Mouse (Mus musculus) heart, adult 2 months (tissue): ENCODE results near the gene Tesmin. TPM values are rescaled to one million over a fixed set of nuclear protein-coding genes. Genes with fewer than 3 reads are reported as not detected.

Source experiments
- DNase-seq, 2 experiments: peaks; one replicate each; pipeline ENCODE4 v3.0.0; 2021
- H3K27ac ChIP-seq: fragments of 200-600 bp; 2 replicates; pipeline ENCODE4 v1.8.1; 2022
- H3K27me3 ChIP-seq: fragments of 200-500 bp; 2 replicates; pipeline ENCODE4 v1.6.1; 2012; ENCODE audit warnings: mild to moderate bottlenecking, low read length, inconsistent platforms, mixed read lengths; ENCODE audit not compliant: control insufficient read depth, insufficient read depth
- H3K36me3 ChIP-seq: fragments of 200-500 bp; 2 replicates; pipeline ENCODE4 v1.6.1; 2012; ENCODE audit warnings: low read length, inconsistent platforms; ENCODE audit not compliant: control insufficient read depth, insufficient read depth
- H3K4me1 ChIP-seq: fragments of 200-500 bp; 2 replicates; pipeline ENCODE4 v1.6.1; 2011; ENCODE audit warnings: low read length; ENCODE audit not compliant: control insufficient read depth, insufficient read depth
- H3K4me3 ChIP-seq: fragments of 200-600 bp; 2 replicates; pipeline ENCODE4 v1.8.1; 2022
- H3K79me2 ChIP-seq: fragments of 200-500 bp; replicated peaks from 2 replicates; pipeline ENCODE4 v1.6.1; 2012; ENCODE audit warnings: mild to moderate bottlenecking, inconsistent platforms, low read length, moderate library complexity, mixed read lengths; ENCODE audit not compliant: control insufficient read depth, insufficient read depth
- H3K9ac ChIP-seq: fragments of 200-500 bp; 2 replicates; pipeline ENCODE4 v1.6.1; 2012; ENCODE audit warnings: low read depth, mild to moderate bottlenecking, control low read depth, inconsistent platforms, low read length, mixed read lengths
- CTCF ChIP-seq: fragments of 200-600 bp; IDR thresholded peaks from 2 replicates; pipeline ENCODE4 v1.8.1; 2022; ENCODE audit warnings: antibody characterized with exemption, mild to moderate bottlenecking, moderate library complexity
- EP300 ChIP-seq: fragments of 200-500 bp; IDR thresholded peaks from 2 replicates; pipeline ENCODE4 v1.6.1; 2011; ENCODE audit warnings: low read depth, low read length, control low read depth; ENCODE audit not compliant: insufficient read depth
- POLR2A ChIP-seq: fragments of 200-500 bp; IDR thresholded peaks from 2 replicates; pipeline ENCODE4 v1.6.1; 2011; ENCODE audit warnings: mild to moderate bottlenecking, low read depth, low read length, control low read depth; ENCODE audit not compliant: insufficient read depth
- WGBS: fragments of 180-500 bp; shearing (Covaris S2); methylation state at CpG from one replicate; pipeline ENCODE4 v1.1.7; 2018; 5-methylcytosine and 5-hydroxymethylcytosine counted together
- intact Hi-C: fragments of 180-260 bp; cut with DNase I; formaldehyde crosslinking; loops from one replicate; pipeline ENCODE4 v1.15.1; 2025
- polyA plus RNA-seq: library from polyadenylated mRNA; depleted of rRNA; stranded (reverse); fragments of >200 nt; gene quantifications from 2 replicates; pipeline ENCODE4 v1.2.3, GENCODE M21; 2012
- total RNA-seq, 2 experiments: library from RNA; stranded (reverse); gene quantifications; 2 replicates each; pipeline ENCODE4 v1.2.3; 2021

Tesmin gene
- total and polyA plus RNA-seq, 3 experiments = 1.8 to 2.6 (median 2.5) TPM

DNA sequence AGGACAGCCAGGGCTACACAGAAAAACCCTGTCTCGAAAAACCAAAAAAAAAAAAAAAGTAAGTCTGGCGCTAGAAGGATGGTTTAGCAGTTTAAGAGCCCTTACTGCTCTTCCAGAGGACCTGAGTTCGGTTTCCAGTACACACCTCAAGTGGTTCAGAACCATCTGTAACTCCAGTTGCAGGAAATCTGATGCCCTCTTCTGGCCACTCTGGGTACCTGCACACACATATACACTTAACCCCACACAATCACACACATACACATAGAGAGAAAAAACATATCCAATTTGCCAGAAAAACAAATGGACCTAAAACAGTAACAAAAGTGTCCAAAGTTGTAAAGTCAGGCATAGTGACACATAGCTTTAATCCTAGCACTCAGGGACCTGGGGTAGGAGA lies 23.6 kb upstream of the Tesmin start:
- 98% methylated on average over 3 of the region's 3 CpGs for WGBS

DNA sequence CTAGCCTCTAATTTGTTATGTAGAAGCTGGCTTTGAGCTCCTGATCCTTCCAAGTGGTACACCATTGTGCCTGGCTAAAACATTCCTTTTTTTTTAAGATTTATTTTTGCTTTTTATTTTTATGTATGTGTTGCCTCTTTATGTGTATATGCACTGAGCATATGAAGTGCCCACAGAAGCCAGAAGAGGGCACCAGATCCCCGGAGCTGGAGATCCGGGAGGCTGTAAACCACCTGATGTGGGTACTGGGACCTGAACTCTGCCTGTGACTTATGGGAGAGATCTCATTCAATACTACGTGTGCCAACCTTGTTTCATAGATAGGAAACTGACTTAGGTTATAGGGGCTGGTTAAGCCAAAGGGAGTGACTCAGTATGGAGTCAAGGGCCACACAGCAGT lies 20.4 kb upstream of the Tesmin start:
- Histone ChIP-seq H3K4me1 (no peaks in the 10 kb centered on the region), H3K36me3 (no peaks in the 10 kb centered on the region), H3K27me3 (no peaks in the 10 kb centered on the region), H3K9ac (no peak overlapping the region), H3K79me2 (no peaks in the 10 kb centered on the region), H3K4me3 (no peak overlapping the region), H3K27ac (no peak overlapping the region)
- WGBS = 92% methylated on average over 3 of the region's 3 CpGs
- TF ChIP-seq CTCF (peak; percentile 39), POLR2A (no peak), EP300 (no peak)
- intact Hi-C loops = no loop called here
- DNase-seq = no peak

More for the DNA sequence above, 23.6 kb upstream of the Tesmin start:
- Histone ChIP-seq H3K36me3 (no peaks in the 10 kb centered on the region), H3K27me3 (no peaks in the 10 kb centered on the region), H3K27ac (no peak overlapping the region), H3K4me3 (no peak overlapping the region), H3K79me2 (no peaks in the 10 kb centered on the region), H3K9ac (no peak overlapping the region), H3K4me1 (peaks cover 2% of the 10 kb centered on the region)
- no peak for TF ChIP-seq EP300
- TF ChIP-seq CTCF = peak; percentile 53
- DNase-seq = no peak
- intact Hi-C loops = no loop called here

DNA sequence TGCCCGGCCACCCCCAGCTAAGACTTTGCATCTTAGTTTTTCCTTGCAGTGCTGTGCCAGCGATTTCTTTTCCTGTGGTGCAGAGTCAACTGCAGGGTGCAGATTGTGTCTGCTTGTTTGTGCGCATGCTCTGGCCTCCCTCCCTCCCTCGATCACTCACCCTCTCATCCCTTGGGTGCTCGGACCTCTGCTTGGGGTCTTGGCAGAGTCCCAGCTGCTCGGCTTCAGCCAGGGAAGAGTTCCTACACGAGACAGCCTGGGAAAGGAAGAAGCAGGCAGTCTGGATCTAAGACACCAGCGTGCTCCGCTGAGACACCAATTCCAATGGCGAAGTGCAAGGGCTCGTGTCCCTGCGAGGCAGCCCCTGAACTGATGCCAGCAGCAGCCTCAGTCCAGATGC lies 15.3 kb upstream of the Tesmin start:
- TF ChIP-seq EP300 (no peak), POLR2A (no peak), CTCF (no peak)
- intact Hi-C loops = no loop called here
- Histone ChIP-seq H3K27ac (no peak overlapping the region), H3K4me1 (no peaks in the 10 kb centered on the region), H3K4me3 (no peak overlapping the region), H3K79me2 (no peaks in the 10 kb centered on the region), H3K9ac (no peak overlapping the region), H3K27me3 (no peaks in the 10 kb centered on the region), H3K36me3 (no peaks in the 10 kb centered on the region)
- peak; percentile 45 to 54 for DNase-seq
- WGBS = 66% methylated on average over 12 of the region's 12 CpGs

DNA sequence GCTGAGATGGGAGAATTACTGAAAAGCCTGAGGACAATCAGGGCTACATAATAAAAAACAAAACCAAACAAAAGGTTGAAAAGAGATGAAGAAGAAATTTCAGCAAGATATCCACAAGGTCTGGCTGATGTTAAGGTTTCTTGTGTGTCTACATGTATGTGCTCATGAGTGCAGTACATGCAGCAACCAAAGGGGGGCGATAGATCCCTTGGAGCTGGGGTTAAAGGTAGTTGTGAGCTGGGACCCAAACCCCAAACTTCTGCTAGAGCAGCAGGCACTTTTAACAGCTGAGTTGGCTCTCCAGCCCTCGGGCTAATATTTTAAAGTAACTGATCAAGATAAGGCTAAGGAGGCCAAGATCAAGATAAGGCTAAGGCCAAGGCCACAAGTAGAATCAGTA lies 14.6 kb upstream of the Tesmin start:
- H3K9ac ChIP-seq = no peak overlapping the region
- H3K27me3 ChIP-seq = no peaks in the 10 kb centered on the region
- no peaks in the 10 kb centered on the region for H3K36me3 ChIP-seq
- H3K79me2 ChIP-seq = no peaks in the 10 kb centered on the region
- H3K4me1 ChIP-seq = no peaks in the 10 kb centered on the region
- intact Hi-C loops = no loop called here
- 60% methylated on average over 2 of the region's 2 CpGs for WGBS
- TF ChIP-seq POLR2A = no peak
- peak; percentile 54 for TF ChIP-seq CTCF
- DNase-seq = no peak
- H3K27ac ChIP-seq = no peak overlapping the region
- no peak overlapping the region for H3K4me3 ChIP-seq

DNA sequence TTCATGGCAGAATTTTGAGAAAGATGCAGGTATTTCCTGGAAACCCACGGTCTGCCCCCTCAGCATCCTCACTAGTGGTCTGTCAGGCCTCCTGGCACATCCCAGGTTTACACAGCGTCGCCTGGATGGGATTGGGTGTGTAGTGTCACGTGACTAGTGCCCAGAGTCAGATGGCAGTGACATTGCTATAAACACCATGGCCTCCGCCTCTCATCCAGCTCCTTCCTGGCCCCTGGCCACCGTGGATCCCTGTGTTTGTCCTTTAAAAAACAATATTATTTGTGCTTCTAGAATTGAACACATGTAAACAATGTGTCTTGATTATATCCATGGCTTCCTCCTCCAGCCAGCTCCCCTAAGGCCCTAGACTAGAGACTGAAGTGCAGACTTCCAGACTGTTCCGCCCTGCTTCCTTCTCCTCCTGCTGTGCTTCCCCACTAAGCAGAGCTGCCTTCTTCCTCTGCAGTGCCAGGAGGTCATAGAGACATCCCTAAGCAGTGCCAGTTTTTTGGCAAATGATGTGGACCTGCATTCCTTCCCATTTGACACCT lies 12.6 kb upstream of the Tesmin start:
- no peaks in the 10 kb centered on the region for H3K36me3 ChIP-seq
- TF ChIP-seq EP300 = no peak
- TF ChIP-seq POLR2A = no peak
- TF ChIP-seq CTCF = no peak
- H3K79me2 ChIP-seq = no peaks in the 10 kb centered on the region
- H3K4me1 ChIP-seq = no peaks in the 10 kb centered on the region
- no peak overlapping the region for H3K4me3 ChIP-seq
- intact Hi-C loops = no loop called here
- 70% methylated on average over 7 of the region's 7 CpGs for WGBS
- DNase-seq = no peak
- no peaks in the 10 kb centered on the region for H3K27me3 ChIP-seq
- H3K27ac ChIP-seq = no peak overlapping the region
- H3K9ac ChIP-seq = no peak overlapping the region

DNA sequence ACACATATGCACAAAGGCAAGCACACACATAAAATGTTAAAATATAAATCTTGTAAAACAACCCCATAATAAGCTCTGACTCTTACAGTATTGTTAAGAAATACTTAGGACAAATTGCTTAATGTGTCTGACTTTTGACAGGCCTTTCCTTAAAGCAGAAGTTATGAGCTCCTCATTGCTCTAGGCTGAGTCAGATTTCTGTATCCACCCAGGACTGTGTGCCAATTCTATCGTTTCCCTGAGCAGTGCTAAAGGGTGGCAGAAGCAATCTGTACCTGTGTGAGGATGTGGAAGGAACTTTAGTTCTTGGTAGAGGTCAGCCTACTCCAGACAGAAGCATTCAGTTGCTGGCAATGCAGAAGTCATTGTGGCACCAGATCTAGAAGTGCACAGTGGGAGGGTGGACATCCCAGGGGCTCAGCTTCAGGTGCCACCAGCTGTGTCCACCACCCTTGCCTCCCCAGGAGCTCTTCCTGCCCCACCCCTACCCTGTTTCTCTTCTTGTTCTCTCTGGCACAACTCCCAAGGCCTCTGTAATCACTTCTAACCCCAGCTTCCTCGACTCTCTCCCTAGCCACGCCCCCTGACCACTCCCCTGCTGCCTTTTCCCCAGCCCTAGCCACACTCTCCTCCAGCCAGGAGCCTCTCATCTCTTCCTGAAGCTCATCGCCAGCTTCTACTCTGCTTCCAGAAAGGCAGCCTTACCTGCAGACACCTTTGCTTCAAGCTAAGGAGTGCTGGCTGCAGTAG lies 11.5 kb upstream of the Tesmin start:
- no peaks in the 10 kb centered on the region for H3K4me1 ChIP-seq
- no peaks in the 10 kb centered on the region for H3K36me3 ChIP-seq
- H3K4me3 ChIP-seq = no peak overlapping the region
- intact Hi-C loops = no loop called here
- no peak overlapping the region for H3K27ac ChIP-seq
- peak; percentile 30 to 43 for DNase-seq
- no peak for TF ChIP-seq CTCF
- TF ChIP-seq EP300 = no peak
- TF ChIP-seq POLR2A = no peak
- H3K79me2 ChIP-seq = no peaks in the 10 kb centered on the region
- H3K27me3 ChIP-seq = no peaks in the 10 kb centered on the region
- no peak overlapping the region for H3K9ac ChIP-seq
- 31% methylated on average over 4 of the region's 4 CpGs for WGBS
